Mouse (Mus musculus) small intestine, adult 2 months (tissue): ENCODE results near the gene Fbf1. TPM values are rescaled to one million over a fixed set of nuclear protein-coding genes. Genes with fewer than 3 reads are reported as not detected.

Experiments used
- H3K27ac ChIP-seq: fragments of 200-500 bp; 2 replicates; pipeline ENCODE4 v1.5.1; 2012; ENCODE audit warnings: low read depth, low read length, control low read depth, inconsistent platforms; ENCODE audit not compliant: insufficient read depth
- H3K27me3 ChIP-seq: fragments of 200-500 bp; 2 replicates; pipeline ENCODE4 v1.6.1; 2012; ENCODE audit warnings: mild to moderate bottlenecking, moderate library complexity, low read length, inconsistent platforms; ENCODE audit not compliant: control insufficient read depth, insufficient read depth
- H3K36me3 ChIP-seq: fragments of 200-500 bp; 2 replicates; pipeline ENCODE4 v1.6.1; 2012; ENCODE audit warnings: mild to moderate bottlenecking, low read length, control low read depth, inconsistent platforms; ENCODE audit not compliant: control insufficient read depth, insufficient read depth
- H3K4me1 ChIP-seq: fragments of 200-500 bp; 2 replicates; pipeline ENCODE4 v1.6.1; 2012; ENCODE audit warnings: low read length, inconsistent platforms, mixed read lengths; ENCODE audit not compliant: control insufficient read depth, insufficient read depth, insufficient read length
- H3K4me3 ChIP-seq: fragments of 200-500 bp; 2 replicates; pipeline ENCODE4 v1.5.1; 2012; ENCODE audit warnings: low read depth, mild to moderate bottlenecking, control low read depth, inconsistent platforms, low read length, moderate library complexity
- CTCF ChIP-seq: fragments of 200-500 bp; IDR thresholded peaks from 2 replicates; pipeline ENCODE4 v1.5.1; 2012; ENCODE audit warnings: low read depth, mild to moderate bottlenecking, control low read depth, inconsistent platforms, low read length, moderate library complexity, mixed read lengths; ENCODE audit not compliant: insufficient replicate concordance, insufficient read length; ENCODE audit errors: extremely low read depth
- POLR2A ChIP-seq: fragments of 200-500 bp; IDR thresholded peaks from 2 replicates; pipeline ENCODE4 v1.6.1; 2012; ENCODE audit warnings: low read depth, mild to moderate bottlenecking, control low read depth, inconsistent platforms, low read length, moderate library complexity
- WGBS: fragments of 180-500 bp; shearing (Covaris S2); methylation state at CpG from one replicate; pipeline ENCODE4 v1.1.7; 2018; 5-methylcytosine and 5-hydroxymethylcytosine counted together
- polyA plus RNA-seq: library from polyadenylated mRNA; depleted of rRNA; stranded (reverse); fragments of >200 nt; gene quantifications from 2 replicates; pipeline ENCODE4 v1.2.3, GENCODE M21; 2012

The Fbf1 gene
- polyA plus RNA-seq, 1 experiment, result 6.5 TPM

DNA sequence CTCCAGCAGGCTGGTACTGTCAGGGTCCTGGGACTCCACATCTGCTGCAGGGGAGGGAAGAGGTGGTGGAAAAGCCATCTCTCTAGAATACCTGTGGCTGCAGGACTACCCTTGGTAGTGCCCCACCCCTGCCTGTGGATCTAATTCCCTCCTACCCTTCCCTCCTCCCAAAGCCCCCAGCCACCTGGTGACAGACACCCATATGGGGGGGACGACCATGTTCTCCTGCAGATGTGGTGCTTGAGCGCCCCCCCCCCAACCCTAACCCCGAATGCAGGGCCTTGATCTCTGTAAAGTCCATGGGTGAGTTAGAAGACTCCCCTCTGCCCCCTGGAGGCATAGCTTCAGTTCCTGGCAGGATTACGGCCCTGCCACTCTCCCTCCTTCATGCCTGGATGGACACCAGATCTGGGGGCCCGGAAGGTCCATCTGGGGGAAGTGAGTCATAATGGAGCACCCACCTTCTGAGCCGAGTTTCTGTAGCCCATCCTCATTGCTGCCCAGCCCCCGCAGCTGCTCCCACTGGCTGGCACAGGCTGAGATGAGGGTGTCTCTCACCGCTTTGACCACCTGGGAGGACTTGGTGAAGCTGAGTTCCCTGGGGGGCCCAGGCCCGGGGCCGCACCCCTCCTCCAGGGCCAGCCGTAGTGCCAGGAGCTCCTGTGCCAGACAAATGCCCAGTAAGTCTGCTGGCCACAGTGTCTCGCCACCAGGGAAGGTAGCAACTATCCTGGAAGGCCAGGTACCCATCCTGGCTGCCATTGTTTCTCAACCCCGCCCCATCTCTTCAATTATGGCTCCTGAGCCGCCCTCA, 60.8 kb downstream of the Fbf1 start:
- peak overlapping the region; percentile 80 for H3K4me3 ChIP-seq
- H3K36me3 ChIP-seq, result no peaks in the 10 kb centered on the region
- H3K27me3 ChIP-seq, result peaks cover 18% of the 10 kb centered on the region
- 54% methylated on average over 14 of the region's 14 CpGs for WGBS
- peaks cover 28% of the 10 kb centered on the region for H3K4me1 ChIP-seq
- TF ChIP-seq POLR2A (no peak), CTCF (no peak)
- H3K27ac ChIP-seq, result no peak overlapping the region

DNA sequence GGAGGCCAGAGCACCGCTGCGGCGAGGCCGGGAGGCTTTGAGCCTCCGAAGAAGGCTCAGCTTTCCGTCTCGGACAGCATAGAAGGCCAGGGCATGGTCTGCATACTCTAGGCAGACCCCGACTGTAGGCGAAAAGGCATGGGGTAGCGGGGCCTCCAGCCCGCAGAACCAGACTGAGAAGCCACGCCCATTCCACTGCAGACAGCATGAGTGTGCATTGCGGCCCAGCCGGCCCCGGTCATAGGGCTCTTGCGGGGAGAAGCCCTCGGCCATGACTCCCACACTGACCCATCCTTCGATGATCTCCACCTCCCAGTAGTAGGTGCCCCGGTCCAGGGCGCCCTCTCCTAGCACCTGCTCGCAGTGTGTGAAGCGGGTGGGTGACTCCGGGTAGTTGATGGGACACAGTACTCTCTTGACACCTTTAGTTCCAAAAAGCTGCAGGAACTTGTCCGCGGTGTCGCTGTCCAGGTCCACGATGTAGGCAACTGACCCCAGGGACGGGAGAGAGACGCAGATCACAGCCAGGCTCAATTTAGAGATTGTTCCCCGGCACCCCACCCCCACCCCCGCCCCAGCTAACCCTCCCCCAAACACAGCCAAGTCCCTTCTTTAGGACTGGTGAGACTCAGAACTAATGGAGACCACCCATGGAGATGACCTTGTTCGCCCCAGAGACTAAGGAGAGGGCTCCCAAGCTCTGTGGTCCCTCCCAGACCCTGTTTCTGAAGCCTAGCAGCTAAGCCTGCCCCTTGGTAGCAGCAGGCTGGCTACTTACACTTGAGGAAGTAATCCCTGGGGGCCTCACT, 61.6 kb downstream of the Fbf1 start:
- H3K4me1 ChIP-seq, result peaks cover 28% of the 10 kb centered on the region
- H3K36me3 ChIP-seq, result no peaks in the 10 kb centered on the region
- peaks cover 18% of the 10 kb centered on the region for H3K27me3 ChIP-seq
- 61% methylated on average over 32 of the region's 32 CpGs for WGBS
- no peak overlapping the region for H3K27ac ChIP-seq
- TF ChIP-seq POLR2A (no peak), CTCF (no peak)
- H3K4me3 ChIP-seq, result no peak overlapping the region

DNA sequence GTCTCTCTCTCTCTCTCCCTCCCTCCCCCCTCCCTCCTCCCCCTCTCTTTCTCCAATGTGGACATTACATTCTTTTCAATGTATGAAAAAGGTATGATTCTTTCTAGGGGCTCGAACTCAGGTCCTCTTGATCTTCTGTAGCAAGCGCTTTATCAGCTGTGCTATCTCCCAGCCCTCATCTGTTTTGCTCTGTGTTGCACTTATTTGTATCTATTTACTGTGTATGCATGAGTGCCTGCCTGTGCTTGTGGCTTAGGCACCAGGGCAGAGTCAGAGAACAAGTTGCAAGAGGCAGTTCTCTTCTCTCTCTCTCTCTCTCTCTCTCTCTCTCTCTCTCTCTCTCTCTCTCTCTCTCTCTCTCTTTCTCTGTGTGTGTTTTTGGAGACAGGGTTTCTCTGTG, 62.9 kb downstream of the Fbf1 start:
- 89% methylated on average over 2 of the region's 2 CpGs for WGBS
- H3K27me3 ChIP-seq, result peaks cover 16% of the 10 kb centered on the region
- no peak overlapping the region for H3K27ac ChIP-seq
- H3K36me3 ChIP-seq, result no peaks in the 10 kb centered on the region
- peaks cover 34% of the 10 kb centered on the region for H3K4me1 ChIP-seq
- no peak for TF ChIP-seq CTCF
- TF ChIP-seq POLR2A, result no peak
- no peak overlapping the region for H3K4me3 ChIP-seq

DNA sequence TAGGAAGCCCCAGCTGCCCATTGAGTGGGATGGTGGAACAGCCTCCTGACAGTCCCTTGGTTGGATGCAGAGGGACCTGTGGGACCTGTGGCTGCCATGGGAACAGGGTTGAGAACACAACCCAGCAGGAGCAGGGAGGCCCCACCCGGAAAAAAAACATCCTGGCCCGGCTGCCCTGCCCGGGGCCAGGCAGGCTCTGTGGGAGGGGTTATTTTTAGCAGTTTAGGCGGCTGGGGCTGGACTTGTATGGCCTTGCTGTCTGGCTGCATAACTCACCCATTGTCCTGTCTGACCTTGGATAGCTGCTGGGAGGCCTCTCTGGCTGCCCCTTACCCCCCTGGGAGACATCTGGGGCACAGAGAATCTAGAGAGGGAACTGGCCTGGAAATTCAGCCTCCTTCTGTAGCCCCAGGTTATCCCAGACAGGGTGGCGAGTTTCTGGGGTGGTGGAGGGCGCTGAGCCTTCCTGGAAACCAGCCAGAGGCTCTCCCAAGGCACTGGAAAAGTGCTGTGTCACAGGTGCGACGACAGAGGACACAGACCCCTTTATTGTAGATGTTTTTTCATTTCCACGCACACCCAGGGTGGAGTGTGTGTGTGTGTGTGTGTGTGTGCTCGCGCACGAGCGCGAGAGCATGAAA, 63.8 kb downstream of the Fbf1 start:
- TF ChIP-seq POLR2A (no peak), CTCF (no peak)
- H3K27me3 ChIP-seq, result peaks cover 7% of the 10 kb centered on the region
- H3K4me1 ChIP-seq, result peaks cover 27% of the 10 kb centered on the region
- H3K4me3 ChIP-seq, result no peak overlapping the region
- H3K36me3 ChIP-seq, result no peaks in the 10 kb centered on the region
- WGBS, result 34% methylated on average over 14 of the region's 14 CpGs
- peak overlapping the region; percentile 59 for H3K27ac ChIP-seq

DNA sequence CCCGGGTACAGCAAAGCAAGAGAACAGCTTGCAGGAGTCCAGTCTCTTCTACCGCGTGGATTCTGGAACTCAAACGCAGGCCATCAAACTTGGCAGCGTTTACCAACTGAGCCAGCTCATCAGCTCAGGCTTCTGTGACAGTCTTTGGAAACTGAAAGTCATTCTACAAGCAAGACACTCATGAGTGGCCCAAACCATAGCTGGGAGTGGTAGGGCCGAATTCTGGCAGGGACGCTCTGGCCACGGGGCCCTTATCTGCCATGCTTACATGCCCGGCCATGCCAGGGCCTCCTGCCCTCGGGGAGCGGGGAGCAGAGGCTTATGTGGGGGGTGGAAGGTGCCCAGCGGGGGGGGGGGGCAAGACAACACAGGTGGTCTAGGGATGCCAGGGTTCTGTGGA, 64.4 kb downstream of the Fbf1 start:
- WGBS, result 52% methylated on average over 12 of the region's 12 CpGs
- Histone ChIP-seq H3K27ac (peak overlapping the region; percentile 38), H3K4me1 (peaks cover 27% of the 10 kb centered on the region), H3K27me3 (peaks cover 1% of the 10 kb centered on the region; the same call in 1 of the 2 replicates), H3K36me3 (no peaks in the 10 kb centered on the region), H3K4me3 (no peak overlapping the region)
- TF ChIP-seq CTCF (no peak), POLR2A (no peak)

DNA sequence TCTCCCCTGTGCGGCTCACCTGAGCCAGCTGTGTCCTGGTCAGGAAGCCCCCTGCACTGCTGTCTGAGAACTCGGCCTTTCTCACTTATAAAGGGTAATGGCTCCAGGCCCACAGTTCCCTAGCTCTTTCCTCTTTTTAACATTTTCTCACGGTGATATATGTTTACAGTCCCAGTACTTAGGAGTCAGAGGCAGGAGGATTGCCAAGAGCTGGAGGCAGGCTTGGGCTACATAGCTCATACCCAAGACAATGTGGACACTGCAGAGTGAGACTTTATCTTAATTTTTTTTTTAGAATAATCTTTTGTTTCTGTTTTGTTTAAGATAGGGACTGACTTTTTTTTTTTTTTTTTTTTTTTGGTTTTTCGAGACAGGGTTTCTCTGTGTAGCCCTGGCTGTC, 65.5 kb downstream of the Fbf1 start:
- Histone ChIP-seq H3K4me3 (no peak overlapping the region), H3K4me1 (peaks cover 18% of the 10 kb centered on the region), H3K27ac (peak overlapping the region; percentile 66), H3K36me3 (no peaks in the 10 kb centered on the region), H3K27me3 (no peaks in the 10 kb centered on the region)
- no peak for TF ChIP-seq POLR2A
- no peak for TF ChIP-seq CTCF
- 44% methylated on average over 4 of the region's 4 CpGs for WGBS
